In the genomic region with DNA sequence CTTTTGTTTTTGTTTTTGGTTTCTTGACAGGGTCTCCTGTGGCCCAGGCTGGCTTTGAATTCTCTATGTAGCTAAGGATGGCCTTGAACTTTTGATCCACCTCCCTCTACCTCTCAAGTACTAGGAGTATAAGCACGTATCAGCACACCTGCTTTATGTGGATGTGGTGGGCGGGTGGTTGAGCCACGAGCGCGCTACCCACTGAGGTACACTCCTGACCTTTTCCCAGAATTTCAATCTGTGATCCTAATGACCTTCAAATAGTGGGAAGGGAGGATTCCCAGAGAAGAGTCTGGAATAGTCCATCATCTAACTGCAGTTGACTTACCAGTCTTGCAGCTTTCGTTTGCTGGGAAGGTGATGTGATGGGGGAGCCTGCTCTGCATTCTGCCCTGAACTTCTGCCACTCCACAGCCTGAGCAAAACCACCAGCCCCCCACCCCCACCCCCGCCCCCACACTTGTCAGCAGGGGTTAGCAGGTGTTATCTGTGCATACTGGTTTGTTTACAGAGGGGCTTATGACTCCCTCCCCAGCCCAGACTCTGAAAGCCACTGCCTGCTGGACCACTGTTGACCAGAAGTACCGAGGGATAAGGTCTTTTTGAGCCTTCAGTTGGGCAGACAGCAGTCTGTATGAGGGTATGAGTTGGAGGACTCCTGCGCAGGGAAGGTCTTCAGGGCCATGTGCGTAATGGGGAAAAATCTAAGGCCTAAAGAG, we compare ENCODE assay signal across 21 mouse cellular contexts. TPM values are rescaled to one million over a fixed set of nuclear protein-coding genes. Genes with fewer than 3 reads are reported as not detected.
A peak's percentile ranks its signal among the peaks of the same experiment; 100 is the strongest.
DNase-seq lines count a peak whose midpoint lies in the region; ATAC-seq and TF ChIP-seq lines count a peak whose summit lies in the region.
"Had no signal": no experiment of that assay in that cellular context is flagged by ENCODE, and none has a peak within 500 bp of the region (broad histone marks: within the 10 kb centered on the region; RNA-seq: fewer than 3 reads in every experiment).

No protein-coding gene starts in this region.

- no peak for TF ChIP-seq CTCF in liver, postnatal 0 days (IDR thresholded peaks at IDR 0.05; ENCODE audit: low read depth)
- no peak for TF ChIP-seq CTCF in ES-Bruce4 (IDR thresholded peaks at IDR 0.05; ENCODE audit: low read depth, low read length)
- no peak for TF ChIP-seq CTCF in liver, embryonic 14.5 days (IDR thresholded peaks at IDR 0.05; ENCODE audit: low read depth)

- peak overlapping the region; percentile 15; the same call in 1 of the 2 replicates for H3K27ac ChIP-seq in liver, embryonic 12.5 days
- no peak overlapping the region for H3K27ac ChIP-seq in liver, postnatal 0 days (ENCODE audit: low read depth)
- H3K27ac ChIP-seq in ES-Bruce4 (ENCODE audit: insufficient read depth, low read length): no peak overlapping the region
- no peak overlapping the region for H3K27ac ChIP-seq in liver, embryonic 14.5 days
- no peak overlapping the region for H3K27ac ChIP-seq in forebrain, embryonic 15.5 days (replicated peaks)
- H3K27ac ChIP-seq: heart, embryonic 15.5 days; layer of hippocampus, adult 2 months; limb, embryonic 13.5 days; neural tube, embryonic 15.5 days had no signal

- peaks cover 84% of the 10 kb centered on the region for H3K4me1 ChIP-seq in liver, embryonic 12.5 days
- peaks cover 38% of the 10 kb centered on the region for H3K4me1 ChIP-seq in liver, postnatal 0 days (ENCODE audit: insufficient read depth)
- peaks cover 16% of the 10 kb centered on the region for H3K4me1 ChIP-seq in ES-Bruce4 (ENCODE audit: control insufficient read depth, insufficient read depth, low read length)
- H3K4me1 ChIP-seq in liver, embryonic 14.5 days (replicated peaks; ENCODE audit: control insufficient read depth in 2 of 2, insufficient read depth in 2 of 2, low read length in 1 of 2): peaks cover 3 to 44% of the 10 kb centered on the region in 2 experiments; a peak in 3 of 4 replicates
- peaks cover 9% of the 10 kb centered on the region for H3K4me1 ChIP-seq in forebrain, embryonic 15.5 days

- H3K36me3 ChIP-seq in liver, embryonic 12.5 days: no peaks in the 10 kb centered on the region
- no peaks in the 10 kb centered on the region for H3K36me3 ChIP-seq in liver, postnatal 0 days (replicated peaks; ENCODE audit: insufficient read depth, low read length)
- H3K36me3 ChIP-seq in ES-Bruce4 (ENCODE audit: control insufficient read depth, insufficient read depth, low read length, poor library complexity, severe bottlenecking): no peaks in the 10 kb centered on the region
- H3K36me3 ChIP-seq in liver, embryonic 14.5 days (replicated peaks; ENCODE audit: control insufficient read depth, insufficient read depth, low read depth): no peaks in the 10 kb centered on the region
- H3K36me3 ChIP-seq in forebrain, embryonic 15.5 days: no peaks in the 10 kb centered on the region
- H3K36me3 ChIP-seq: heart, embryonic 15.5 days; limb, embryonic 13.5 days; neural tube, embryonic 15.5 days had no signal

- ATAC-seq in liver, embryonic 12.5 days: 0 out of 2 replicates have a peak, but pooled peaks have one; percentile 38
- ATAC-seq in liver, postnatal 0 days: no peak
- ATAC-seq in liver, embryonic 14.5 days (ENCODE audit: insufficient read depth): 0 out of 2 replicates have a peak, but pooled peaks have one; percentile 14
- ATAC-seq in forebrain, embryonic 15.5 days (replicated peaks): no peak
- ATAC-seq: forebrain, postnatal 0 days; intestine, postnatal 0 days had no signal

- no peak for TF ChIP-seq POLR2A in ES-Bruce4 (IDR thresholded peaks at IDR 0.05; ENCODE audit: insufficient read depth, low read length)

- no peak overlapping the region for H3K4me2 ChIP-seq in liver, embryonic 12.5 days
- no peak overlapping the region for H3K4me2 ChIP-seq in liver, postnatal 0 days (ENCODE audit: low read depth, low read length)
- no peak overlapping the region for H3K4me2 ChIP-seq in liver, embryonic 14.5 days (ENCODE audit: low read depth)
- H3K4me2 ChIP-seq in forebrain, embryonic 15.5 days (replicated peaks): no peak overlapping the region
- H3K4me2 ChIP-seq: heart, embryonic 15.5 days; limb, embryonic 13.5 days; lung, embryonic 14.5 days; neural tube, embryonic 15.5 days had no signal

- no peak overlapping the region for H3K4me3 ChIP-seq in liver, embryonic 12.5 days
- no peak overlapping the region for H3K4me3 ChIP-seq in liver, postnatal 0 days (ENCODE audit: low read depth, low read length)
- H3K4me3 ChIP-seq in ES-Bruce4 (ENCODE audit: low read depth, low read length): no peak overlapping the region
- H3K4me3 ChIP-seq in liver, embryonic 14.5 days (ENCODE audit: insufficient read depth in 1 of 2, low read depth in 2 of 2, low read length in 2 of 2): no peak overlapping the region
- no peak overlapping the region for H3K4me3 ChIP-seq in forebrain, embryonic 15.5 days
- H3K4me3 ChIP-seq: heart, embryonic 15.5 days; layer of hippocampus, adult 2 months; limb, embryonic 13.5 days; neural tube, embryonic 15.5 days had no signal

- no peak for TF ChIP-seq EP300 in liver, postnatal 0 days (IDR thresholded peaks at IDR 0.05; ENCODE audit: low read depth)
- TF ChIP-seq EP300 in ES-Bruce4 (IDR thresholded peaks at IDR 0.05; ENCODE audit: insufficient read depth, low read depth, low read length): 0 out of 2 replicates have a peak, but pooled peaks have one; percentile 52
- no peak for TF ChIP-seq EP300 in liver, embryonic 14.5 days (IDR thresholded peaks at IDR 0.05; ENCODE audit: low read depth)

- no peaks in the 10 kb centered on the region for H3K9me3 ChIP-seq in liver, embryonic 12.5 days (replicated peaks)
- no peaks in the 10 kb centered on the region for H3K9me3 ChIP-seq in liver, postnatal 0 days (ENCODE audit: low read length)
- no peaks in the 10 kb centered on the region for H3K9me3 ChIP-seq in ES-Bruce4 (replicated peaks; ENCODE audit: control insufficient read depth, insufficient read depth, low read length, poor library complexity, severe bottlenecking)
- no peaks in the 10 kb centered on the region for H3K9me3 ChIP-seq in liver, embryonic 14.5 days (ENCODE audit: control insufficient read depth, low read length)
- no peaks in the 10 kb centered on the region for H3K9me3 ChIP-seq in forebrain, embryonic 15.5 days
- H3K9me3 ChIP-seq: heart, embryonic 15.5 days; limb, embryonic 13.5 days; neural tube, embryonic 15.5 days had no signal

- no peak for DNase-seq in liver, postnatal 0 days
- no peak for DNase-seq in liver, embryonic 14.5 days (ENCODE audit: low read depth in 3 of 3, low spot score in 3 of 3)
- DNase-seq in thymus, postnatal 14 days: peak; percentile 60
- no peak for DNase-seq in gastrocnemius, adult 8-10 months (ENCODE audit: low spot score in 2 of 2)
- DNase-seq in T-cell, adult 2 months (ENCODE audit: low spot score): no peak
- DNase-seq: adrenal gland, postnatal 25 days; cerebellum, adult 9-10 months; forebrain, postnatal 0 days; kidney, postnatal 25 days; lung, embryonic 14.5 days; lung, postnatal 36 days; right cerebral cortex, adult 18-20 months; right cerebral cortex, postnatal 4 days had no signal

- WGBS in liver, embryonic 12.5 days (ENCODE audit: insufficient replicate concordance): 52% methylated on average over 10 of the region's 10 CpGs
- WGBS in liver, postnatal 0 days (ENCODE audit: insufficient replicate concordance): 60% methylated on average over 10 of the region's 10 CpGs
- WGBS in liver, embryonic 14.5 days (ENCODE audit: insufficient replicate concordance): 53% methylated on average over 10 of the region's 10 CpGs
- 85% methylated on average over 10 of the region's 10 CpGs for WGBS in forebrain, embryonic 15.5 days

- H3K27me3 ChIP-seq in liver, embryonic 12.5 days (replicated peaks): no peaks in the 10 kb centered on the region
- no peaks in the 10 kb centered on the region for H3K27me3 ChIP-seq in liver, postnatal 0 days (ENCODE audit: insufficient read depth, low read length)
- no peaks in the 10 kb centered on the region for H3K27me3 ChIP-seq in ES-Bruce4 (ENCODE audit: control insufficient read depth, insufficient read depth, low read length, poor library complexity, severe bottlenecking)
- H3K27me3 ChIP-seq in liver, embryonic 14.5 days (ENCODE audit: control insufficient read depth, insufficient read depth, low read length): no peaks in the 10 kb centered on the region
- H3K27me3 ChIP-seq in forebrain, embryonic 15.5 days: no peaks in the 10 kb centered on the region
- H3K27me3 ChIP-seq: heart, embryonic 15.5 days; limb, embryonic 13.5 days; neural tube, embryonic 15.5 days had no signal

- H3K9ac ChIP-seq in liver, embryonic 12.5 days: no peak overlapping the region
- H3K9ac ChIP-seq in liver, postnatal 0 days (replicated peaks): no peak overlapping the region
- no peak overlapping the region for H3K9ac ChIP-seq in ES-Bruce4 (ENCODE audit: low read depth, poor library complexity, severe bottlenecking)
- no peak overlapping the region for H3K9ac ChIP-seq in liver, embryonic 14.5 days (replicated peaks)
- no peak overlapping the region for H3K9ac ChIP-seq in forebrain, embryonic 15.5 days (replicated peaks)
- H3K9ac ChIP-seq: forebrain, postnatal 0 days; heart, embryonic 15.5 days; limb, embryonic 13.5 days; lung, embryonic 14.5 days; neural tube, embryonic 15.5 days had no signal

RNA-seq across cellular contexts. Expression of a gene that starts 46.4 kb away (rescaled TPM):
- 17.6 and 18.6 TPM in 2 replicates for polyA plus RNA-seq in liver, embryonic 12.5 days (2016; fragmentation: Nextera tagmentation; extraction: Ambion mirVana)
- polyA plus RNA-seq in liver, postnatal 0 days (2015; fragmentation: Nextera tagmentation; extraction: Ambion mirVana): 18.6 and 20.8 TPM in 2 replicates
- polyA plus RNA-seq in ES-Bruce4 (2011; ENCODE audit: insufficient read depth, insufficient read length, low read depth, missing spikeins): 65.1 and 65.5 TPM in 2 replicates
- polyA plus RNA-seq in liver, embryonic 14.5 days (2012; rRNA removed): 16.2 and 16.6 TPM in 2 replicates
- polyA plus RNA-seq in liver, embryonic 14.5 days (2014; fragmentation: Nextera tagmentation; extraction: Ambion mirVana): 13.6 and 14.7 TPM in 2 replicates
- total RNA-seq in gastrocnemius, adult 8-10 months (2022): 1 to 10 TPM; 3.4 to 3.9 (median 3.5) TPM
- 30.5 and 36.1 TPM in 2 replicates for polyA plus RNA-seq in forebrain, embryonic 15.5 days (2015; fragmentation: Nextera tagmentation; extraction: Ambion mirVana)

Comparison
In these comparisons a context has a peak if more than half of its experiments do, and no peak if none do; other contexts are left out.
1. ATAC-seq: peak in liver, embryonic 12.5 days (single experiment) and liver, embryonic 14.5 days (single experiment); none in liver, postnatal 0 days (single experiment) and forebrain, embryonic 15.5 days (single experiment).